Mouse (Mus musculus): ENCODE data around the gene Ttc22. TPM values are rescaled to one million over a fixed set of nuclear protein-coding genes. Genes with fewer than 3 reads are reported as not detected.

The Ttc22 gene
- total RNA-seq, 2 experiments from 2014 or later, result 1.7 to 2.1 TPM

GRCm38 (mm10) chr4:106644218-106644610 lies 22.0 kb downstream of the Ttc22 start:
- no peak for DNase-seq (ENCODE audit: extremely low spot score in 1 of 2, low spot score in 2 of 2)
- intact Hi-C loops (cut with DNase I), result no loop called here

DNA sequence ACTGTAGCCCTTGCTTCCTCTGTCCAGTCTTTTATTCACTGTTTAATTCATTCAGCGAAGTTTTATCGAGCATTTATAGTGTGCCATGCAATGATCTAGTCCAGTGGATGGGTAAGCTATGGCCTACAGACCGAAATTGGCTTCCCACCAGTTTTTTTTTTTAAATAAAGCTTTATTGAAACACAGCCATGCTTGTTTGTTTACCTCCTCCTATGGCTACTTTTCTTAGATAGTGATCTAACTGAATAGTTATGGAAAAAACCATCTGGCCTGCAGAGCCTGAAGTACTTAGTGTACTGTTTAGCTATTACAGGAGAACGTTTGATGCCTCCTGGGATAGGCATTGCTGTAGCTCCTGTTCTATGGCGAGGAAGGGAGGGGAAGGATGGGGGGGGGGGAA lies 23.6 kb downstream of the Ttc22 start:
- no peak for DNase-seq (ENCODE audit: extremely low spot score in 1 of 2, low spot score in 2 of 2)
- intact Hi-C loops (cut with DNase I), result no loop called here

GRCm38 (mm10) chr4:106647137-106647536 lies 24.9 kb downstream of the Ttc22 start:
- intact Hi-C loops (cut with DNase I), result no loop called here
- DNase-seq (ENCODE audit: extremely low spot score in 1 of 2, low spot score in 2 of 2), result no peak

DNA sequence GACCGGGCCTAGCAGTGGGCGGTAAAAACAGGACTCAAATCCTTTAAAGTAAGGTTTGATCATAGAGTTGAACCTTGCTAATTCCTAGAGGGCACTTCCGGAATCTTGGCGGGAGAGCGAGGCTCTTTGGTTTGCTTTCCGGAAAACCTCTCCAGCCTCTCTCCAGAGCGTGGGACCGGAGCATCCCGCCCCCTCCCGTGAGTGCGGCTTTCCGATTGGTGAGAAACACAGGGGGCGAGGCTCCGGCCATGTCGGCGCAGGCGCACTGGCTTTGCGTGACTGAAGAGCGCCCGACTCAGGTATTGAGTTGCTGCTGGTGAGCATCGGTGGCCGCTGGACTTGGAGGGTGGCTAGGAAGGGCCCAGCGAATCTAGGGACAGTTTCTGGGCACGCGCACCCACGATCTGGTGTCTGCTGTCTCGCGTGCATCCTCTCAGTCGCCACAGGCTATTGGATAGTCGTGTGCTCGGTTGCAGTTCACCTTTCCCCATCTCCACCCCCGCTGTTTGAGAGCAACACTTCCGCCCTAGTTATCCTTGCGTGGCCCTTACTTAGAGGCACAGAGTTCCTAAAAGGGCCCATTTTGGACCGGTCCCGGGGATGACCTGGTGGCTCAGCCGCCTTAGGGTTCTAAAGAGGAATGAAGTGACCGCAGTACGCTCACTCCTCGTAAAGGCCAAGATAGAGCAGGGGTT lies 28.7 kb downstream of the Ttc22 start, which contains the start of gene Pars2:
TSS of gene Pars2 (plus strand) at position 237 of the 695 bp plus-strand sequence.
- peak; percentile 97 to 98 for DNase-seq (ENCODE audit: extremely low spot score in 1 of 2, low spot score in 2 of 2)
- intact Hi-C loops (cut with DNase I), result no loop called here

DNA sequence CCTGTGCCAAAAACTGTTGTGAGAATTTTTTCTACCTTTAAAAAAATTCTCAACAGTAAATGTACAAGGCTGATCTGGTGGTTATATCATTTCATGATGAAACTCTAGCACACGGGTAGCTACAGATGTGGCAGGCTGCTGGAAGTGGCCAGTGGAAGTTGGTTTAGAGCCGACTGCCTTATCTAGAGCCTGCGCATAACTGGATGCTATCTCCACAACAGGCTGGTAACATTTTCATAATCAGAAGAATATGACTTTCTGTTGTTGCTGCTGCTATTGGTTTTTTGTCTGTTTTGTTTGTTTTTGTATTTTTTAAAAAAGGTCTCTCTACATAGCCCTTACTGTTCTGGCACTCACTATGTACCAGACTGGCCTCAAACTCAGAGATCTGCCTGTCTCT lies 30.3 kb downstream of the Ttc22 start:
- no peak for DNase-seq (ENCODE audit: extremely low spot score in 1 of 2, low spot score in 2 of 2)
- intact Hi-C loops (cut with DNase I), result no loop called here

DNA sequence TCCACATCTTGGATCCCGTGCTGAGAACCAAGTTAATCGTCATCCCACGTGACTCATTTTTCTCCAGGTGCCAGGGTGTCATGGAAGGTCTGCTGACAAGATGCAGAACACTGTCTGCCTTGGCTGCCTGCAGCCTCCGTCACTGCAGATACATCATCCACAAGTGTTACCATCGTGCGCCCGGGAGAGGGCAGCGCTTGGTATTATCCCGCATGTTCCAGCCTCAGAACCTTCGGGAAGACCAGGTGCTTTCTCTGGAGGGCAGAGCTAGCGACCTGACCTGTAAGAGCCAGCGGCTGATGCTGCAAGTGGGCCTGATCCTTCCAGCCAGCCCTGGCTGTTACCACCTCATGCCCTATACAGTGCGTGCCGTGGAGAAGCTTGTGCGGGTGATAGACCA lies 30.8 kb downstream of the Ttc22 start:
- no peak for DNase-seq (ENCODE audit: extremely low spot score in 1 of 2, low spot score in 2 of 2)
- intact Hi-C loops (cut with DNase I), result no loop called here

GRCm38 (mm10) chr4:106655681-106656080 lies 33.4 kb downstream of the Ttc22 start:
- intact Hi-C loops (cut with DNase I), result no loop called here
- DNase-seq (ENCODE audit: extremely low spot score in 1 of 2, low spot score in 2 of 2), result no peak

- intact Hi-C loops (cut with DNase I), result no loop called here
Measured at GRCm38 (mm10) chr4:106663956-106664470, 41.8 kb downstream of the Ttc22 start.

DNA sequence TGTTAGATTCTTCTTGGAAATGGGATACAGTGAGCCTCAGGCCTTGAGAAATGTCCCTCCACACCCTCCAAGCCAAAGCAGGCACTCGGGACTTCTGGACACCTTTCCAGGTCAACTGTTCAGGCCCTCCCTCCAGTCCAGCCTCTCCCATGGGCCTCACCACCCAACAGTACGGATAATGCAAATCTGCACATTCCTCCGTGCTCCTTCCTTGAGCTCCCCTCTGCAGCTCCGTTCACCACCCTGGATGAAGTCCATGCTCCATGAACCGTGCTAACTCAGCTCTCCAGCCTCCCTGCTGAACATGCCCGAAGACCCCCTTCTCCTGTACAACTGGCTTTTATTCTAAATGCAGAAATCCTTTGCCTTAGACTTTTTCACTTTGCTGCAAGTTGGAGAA lies 42.5 kb downstream of the Ttc22 start:
- DNase-seq (ENCODE audit: extremely low spot score in 1 of 2, low spot score in 2 of 2), result no peak
- intact Hi-C loops (cut with DNase I), result no loop called here

More at GRCm38 (mm10) chr4:106663956-106664470, 41.8 kb downstream of the Ttc22 start:
- DNase-seq (ENCODE audit: extremely low spot score in 1 of 2, low spot score in 2 of 2), result no peak

- intact Hi-C loops (cut with DNase I), result no loop called here
- DNase-seq (ENCODE audit: extremely low spot score in 1 of 2, low spot score in 2 of 2), result no peak
Measured at GRCm38 (mm10) chr4:106665269-106665668, 43.0 kb downstream of the Ttc22 start.

DNA sequence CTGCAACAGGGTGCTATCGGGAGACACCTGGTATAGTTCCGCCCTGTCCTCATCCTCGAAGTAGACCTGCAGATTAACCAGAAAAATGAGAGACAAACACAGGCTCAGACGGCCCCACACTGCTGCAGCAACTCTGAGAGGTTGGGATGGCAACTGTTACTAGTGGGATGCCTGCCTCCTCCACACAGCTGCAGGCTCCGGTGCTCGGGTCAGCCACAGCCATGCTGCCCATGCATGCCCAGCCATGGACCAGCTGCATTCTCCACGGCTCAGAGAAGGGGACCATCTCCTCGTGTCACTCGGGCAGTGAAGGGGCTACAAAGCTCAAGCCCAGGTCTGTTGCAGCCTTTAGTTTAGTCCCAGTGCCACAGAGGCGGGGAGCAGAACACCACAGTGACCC lies 43.4 kb downstream of the Ttc22 start:
- DNase-seq (ENCODE audit: extremely low spot score in 1 of 2, low spot score in 2 of 2), result no peak
- intact Hi-C loops (cut with DNase I), result no loop called here

DNA sequence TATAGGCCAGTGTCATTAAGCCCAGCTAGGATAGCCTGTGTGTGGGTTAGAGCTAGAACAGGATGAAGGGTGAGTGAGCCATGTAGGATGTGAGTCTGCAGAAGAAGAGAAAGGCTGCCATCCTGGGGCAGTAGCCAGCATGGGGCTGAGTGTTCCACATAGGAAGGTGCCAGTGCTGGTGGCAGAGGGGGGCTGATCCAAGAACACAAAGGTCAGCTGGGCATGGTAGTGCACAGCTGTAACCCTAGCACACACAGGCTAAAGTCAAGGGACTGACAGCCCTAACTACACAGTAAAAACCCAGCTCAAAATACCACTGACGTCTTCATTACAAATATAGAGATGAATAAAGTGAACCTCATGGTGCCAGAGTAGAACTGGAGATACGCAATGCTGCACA lies 44.3 kb downstream of the Ttc22 start:
- DNase-seq (ENCODE audit: extremely low spot score in 1 of 2, low spot score in 2 of 2), result no peak
- intact Hi-C loops (cut with DNase I), result no loop called here

GRCm38 (mm10) chr4:106676749-106677148 lies 54.5 kb downstream of the Ttc22 start:
- DNase-seq (ENCODE audit: extremely low spot score in 1 of 2, low spot score in 2 of 2), result no peak
- intact Hi-C loops (cut with DNase I), result loop anchor here (5.0 kb wide), 1 partner anchor 44 kb away; no protein-coding TSS in a partner anchor

- intact Hi-C loops (cut with DNase I), result loop anchor here (5.0 kb wide), 1 partner anchor 46 kb away; no protein-coding TSS in a partner anchor
- peak; percentile 80 to 95 for DNase-seq (ENCODE audit: extremely low spot score in 1 of 2, low spot score in 2 of 2)
Measured at GRCm38 (mm10) chr4:106678442-106679118, 56.3 kb downstream of the Ttc22 start, which contains the start of gene Ttc4. Ttc4 (minus strand) TSS chr4:106678944.

- intact Hi-C loops (cut with DNase I), result loop anchor here (5.0 kb wide), 1 partner anchor 47 kb away; no protein-coding TSS in a partner anchor
- DNase-seq (ENCODE audit: extremely low spot score in 1 of 2, low spot score in 2 of 2), result no peak
Measured at GRCm38 (mm10) chr4:106679152-106679551, 56.9 kb downstream of the Ttc22 start.

DNA sequence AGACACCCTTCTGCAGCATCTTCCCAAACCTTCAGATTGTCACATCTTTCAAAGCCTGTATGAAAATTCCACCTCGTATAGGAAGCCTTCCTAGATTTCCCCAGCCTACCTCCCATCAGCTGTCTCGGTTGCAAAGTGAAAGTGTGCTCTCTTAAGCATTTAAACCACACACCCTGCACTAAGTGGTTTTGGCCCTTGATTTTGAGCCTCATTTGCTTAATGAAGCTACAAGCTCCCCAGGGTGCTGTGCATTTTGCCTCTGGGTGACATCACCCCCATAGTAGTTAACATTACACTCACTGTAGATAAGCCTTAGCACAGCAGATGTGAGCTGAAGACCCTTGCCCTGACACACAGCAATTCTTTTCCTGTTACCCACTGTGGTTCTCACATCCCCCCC lies 58.7 kb downstream of the Ttc22 start:
- intact Hi-C loops (cut with DNase I), result no loop called here
- DNase-seq (ENCODE audit: extremely low spot score in 1 of 2, low spot score in 2 of 2), result no peak

GRCm38 (mm10) chr4:106688636-106689296 lies 66.5 kb downstream of the Ttc22 start:
- no peak for DNase-seq (ENCODE audit: extremely low spot score in 1 of 2, low spot score in 2 of 2)
- intact Hi-C loops (cut with DNase I), result no loop called here
